Mouse (Mus musculus): Measurements from ENCODE around the gene 4931409K22Rik. TPM values are rescaled to one million over a fixed set of nuclear protein-coding genes. Genes with fewer than 3 reads are reported as not detected.
A peak's percentile ranks its signal among the peaks of the same experiment; 100 is the strongest.

Gene 4931409K22Rik
- not detected in 2 replicates for polyA plus RNA-seq (2015; fragmentation: Nextera tagmentation; extraction: Ambion mirVana)

GRCm38 (mm10) chr5:24556709-24557108, at the start of gene 4931409K22Rik:
Gene 4931409K22Rik (minus strand): TSS chr5:24556809.

DNA sequence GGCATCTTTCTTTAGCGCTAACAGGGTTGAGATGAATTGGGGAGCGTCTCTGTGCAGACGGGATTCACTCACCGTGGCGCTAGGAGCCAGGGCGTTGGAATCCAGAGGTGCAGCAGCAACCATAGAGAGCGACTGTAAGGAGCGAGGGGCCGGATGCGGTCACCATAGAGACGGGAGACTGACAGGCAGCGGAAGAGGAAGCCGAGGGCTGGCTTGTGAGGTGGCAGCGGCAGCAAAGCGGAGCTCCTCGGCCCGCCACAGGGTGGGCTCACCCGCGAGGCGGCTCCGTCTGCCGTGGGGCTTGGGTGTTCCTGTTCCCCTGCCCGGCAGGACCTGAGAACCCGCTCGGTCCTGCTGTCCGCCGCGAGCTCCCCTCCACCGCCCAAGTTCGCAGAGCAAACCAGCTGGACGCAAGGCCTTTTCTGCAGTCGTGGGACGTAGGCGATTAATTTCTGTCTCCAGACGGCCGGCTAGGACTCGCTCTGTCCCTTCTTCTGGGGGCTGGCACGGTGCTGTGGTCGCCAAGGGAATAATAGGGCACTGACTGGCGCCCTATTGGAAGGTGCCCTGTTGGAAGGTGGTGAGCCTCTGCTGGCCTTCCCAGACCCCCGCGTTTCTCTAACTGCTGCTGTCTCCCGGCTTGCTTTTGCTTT, 30.1 kb upstream of the 4931409K22Rik start, which contains the start of gene Chpf2:
TSS of gene Chpf2 (plus strand) at position 195 of the 653 bp plus-strand sequence.

DNA sequence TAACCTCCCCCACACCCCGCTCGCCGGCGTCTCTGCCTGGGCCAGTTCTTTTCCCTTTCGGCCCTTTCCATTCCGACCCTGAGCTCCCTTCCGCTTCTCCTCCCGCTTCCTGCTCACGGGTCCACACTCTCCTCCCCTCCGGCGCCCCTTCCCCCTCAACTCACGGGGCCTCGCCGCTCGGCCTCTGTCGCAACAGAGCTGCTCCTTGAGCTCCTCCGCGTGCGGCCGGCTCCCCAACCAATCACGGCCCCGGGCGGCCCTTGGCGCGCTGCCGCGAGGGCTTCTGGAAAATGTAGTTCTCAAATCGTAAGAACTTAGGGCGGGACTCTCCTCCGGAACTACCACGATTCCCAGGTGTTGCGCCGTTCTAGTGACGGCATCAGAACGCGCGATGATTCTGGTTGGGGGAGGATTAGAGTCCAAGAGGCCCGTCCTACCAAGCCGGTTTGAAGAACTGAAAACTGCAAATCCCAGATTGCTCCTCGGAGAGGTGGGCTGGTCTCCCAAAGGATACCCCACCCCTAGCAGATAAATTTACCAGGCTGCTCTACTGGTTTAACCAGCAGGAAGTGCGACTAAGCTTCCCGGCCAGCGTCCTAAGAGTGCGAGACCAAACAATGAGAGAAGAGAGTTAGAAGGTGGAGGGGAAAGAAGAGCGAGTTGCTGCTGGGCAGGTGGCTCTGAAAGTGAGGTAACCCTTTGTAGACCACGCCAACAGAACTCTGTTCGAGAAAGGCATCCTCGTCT, 20.7 kb upstream of the 4931409K22Rik start, which contains the start of gene Abcf2:
TSS of gene Abcf2 (minus strand) at position 285 of the 747 bp plus-strand sequence.

DNA sequence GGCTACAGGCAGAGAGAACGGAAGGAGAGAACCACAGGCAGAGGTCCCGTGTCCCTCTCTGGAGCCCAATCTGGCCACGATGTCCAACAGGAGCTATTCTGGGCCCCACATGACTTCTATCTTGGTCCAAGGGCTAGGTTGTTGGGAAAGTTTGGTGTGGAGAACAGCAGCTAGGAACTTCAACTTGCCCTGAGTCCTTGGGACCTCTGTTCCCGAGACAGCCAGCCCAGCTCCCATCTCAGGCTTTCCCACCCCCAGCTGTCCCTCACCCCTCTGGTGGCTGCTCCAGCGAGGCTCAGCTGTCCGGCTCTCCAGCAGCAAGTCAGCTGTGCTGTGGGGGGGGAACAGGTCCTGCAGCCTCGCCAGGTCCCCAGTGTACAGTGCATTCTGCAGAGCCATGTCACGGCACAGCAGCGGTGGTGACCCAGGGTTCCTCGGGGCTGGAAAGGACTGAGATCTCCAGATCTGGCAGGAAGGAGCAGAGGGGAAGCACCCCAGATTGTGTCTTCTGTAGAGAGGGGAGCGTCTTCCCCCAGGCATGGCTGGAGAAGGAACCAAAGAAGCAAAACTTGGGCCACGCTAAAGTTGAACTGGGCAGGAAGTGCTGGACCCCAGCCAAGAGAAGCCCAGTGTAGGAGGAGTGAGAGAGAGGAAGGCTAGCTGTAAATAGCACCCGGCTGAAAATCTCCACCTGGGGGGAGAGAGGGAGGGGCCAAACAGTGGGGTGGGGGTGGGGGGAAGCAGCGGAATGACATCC, 16.0 kb downstream of the 4931409K22Rik start, which contains the start of gene Asb10:
TSS of gene Asb10 (minus strand) at position 592 of the 757 bp plus-strand sequence.

GRCm38 (mm10) chr5:24526889-24527230, 29.7 kb downstream of the 4931409K22Rik start, which contains the start of gene Gbx1:
Gene Gbx1 (minus strand): TSS chr5:24527202.

MicroRNA genes within 50 kb of the gene (microRNA counts, 519-probe panel; counts per million panel counts)
- 1,084 counts per million, percentile 5 among the panel's probes with 10 or more counts for microRNA mmu-miR-671-3p
- not detected for microRNA mmu-miR-671-5p

Small RNAs within 50 kb of the gene (microRNA-seq; reads per million reads assigned to microRNA genes)
- gene Mir671, result 295 reads per million, percentile 59 among the genes with 10 or more reads in this experiment

Other genes with a start within 250 kb of the 4931409K22Rik start
- 4.7 and 7.1 TPM in 2 replicates for gene Kcnh2, start 205.2 kb downstream of the 4931409K22Rik start, polyA plus RNA-seq (2015; fragmentation: Nextera tagmentation; extraction: Ambion mirVana)
- 2.3 and 2.8 TPM in 2 replicates for gene Nos3, start 192.0 kb downstream of the 4931409K22Rik start, polyA plus RNA-seq (2015; fragmentation: Nextera tagmentation; extraction: Ambion mirVana)
- gene Atg9b, start 164.7 kb downstream of the 4931409K22Rik start, polyA plus RNA-seq (2015; fragmentation: Nextera tagmentation; extraction: Ambion mirVana), result 1.0 and 1.3 TPM in 2 replicates
- 18.7 and 21.8 TPM in 2 replicates for gene Abcb8, start 163.1 kb downstream of the 4931409K22Rik start, polyA plus RNA-seq (2015; fragmentation: Nextera tagmentation; extraction: Ambion mirVana)
- 0.13 TPM in 1 of 2 replicates, not detected in the other for gene Asic3, start 143.4 kb downstream of the 4931409K22Rik start, polyA plus RNA-seq (2015; fragmentation: Nextera tagmentation; extraction: Ambion mirVana)
- gene Cdk5, start 133.3 kb downstream of the 4931409K22Rik start, polyA plus RNA-seq (2015; fragmentation: Nextera tagmentation; extraction: Ambion mirVana), result 28.3 and 30.0 TPM in 2 replicates
- gene Slc4a2, start 133.0 kb downstream of the 4931409K22Rik start, polyA plus RNA-seq (2015; fragmentation: Nextera tagmentation; extraction: Ambion mirVana), result 32.6 and 35.5 TPM in 2 replicates
- gene Fastk, start 111.5 kb downstream of the 4931409K22Rik start, polyA plus RNA-seq (2015; fragmentation: Nextera tagmentation; extraction: Ambion mirVana), result 83.8 and 89.2 TPM in 2 replicates
- 12.5 and 14.3 TPM in 2 replicates for gene Tmub1, start 109.0 kb downstream of the 4931409K22Rik start, polyA plus RNA-seq (2015; fragmentation: Nextera tagmentation; extraction: Ambion mirVana)
- 20.8 and 25.5 TPM in 2 replicates for gene Agap3, start 104.6 kb downstream of the 4931409K22Rik start, polyA plus RNA-seq (2015; fragmentation: Nextera tagmentation; extraction: Ambion mirVana)
- gene Gbx1, start 29.6 kb downstream of the 4931409K22Rik start, polyA plus RNA-seq (2015; fragmentation: Nextera tagmentation; extraction: Ambion mirVana), result 0.07 TPM in 1 of 2 replicates, not detected in the other
- 0.13 and 0.15 TPM in 2 replicates for gene Asb10, start 15.8 kb downstream of the 4931409K22Rik start, polyA plus RNA-seq (2015; fragmentation: Nextera tagmentation; extraction: Ambion mirVana)
- 48.3 and 51.4 TPM in 2 replicates for gene Abcf2, start 20.7 kb upstream of the 4931409K22Rik start, polyA plus RNA-seq (2015; fragmentation: Nextera tagmentation; extraction: Ambion mirVana)
- 22.6 and 22.9 TPM in 2 replicates for gene Chpf2, start 29.9 kb upstream of the 4931409K22Rik start, polyA plus RNA-seq (2015; fragmentation: Nextera tagmentation; extraction: Ambion mirVana)
- 30.0 and 39.1 TPM in 2 replicates for gene Smarcd3, start 67.6 kb upstream of the 4931409K22Rik start, polyA plus RNA-seq (2015; fragmentation: Nextera tagmentation; extraction: Ambion mirVana)
- gene Nub1, start 128.7 kb upstream of the 4931409K22Rik start, polyA plus RNA-seq (2015; fragmentation: Nextera tagmentation; extraction: Ambion mirVana), result 24.7 and 26.9 TPM in 2 replicates
- 2.0 and 2.7 TPM in 2 replicates for gene Wdr86, start 173.9 kb upstream of the 4931409K22Rik start, polyA plus RNA-seq (2015; fragmentation: Nextera tagmentation; extraction: Ambion mirVana)
- 2.4 and 4.4 TPM in 2 replicates for gene Crygn, start 201.2 kb upstream of the 4931409K22Rik start, polyA plus RNA-seq (2015; fragmentation: Nextera tagmentation; extraction: Ambion mirVana)